In genomic region chr7:73559853-73560190, GRCm38 (mm10) we compare ENCODE assay signal across 9 mouse cellular contexts. TPM values are rescaled to one million over a fixed set of nuclear protein-coding genes. Genes with fewer than 3 reads are reported as not detected.
DNase-seq lines count a peak whose midpoint lies in the region; ATAC-seq and TF ChIP-seq lines count a peak whose summit lies in the region.
"Had no signal": no experiment of that assay in that cellular context is flagged by ENCODE, and none has a peak within 500 bp of the region (broad histone marks: within the 10 kb centered on the region; RNA-seq: fewer than 3 reads in every experiment).

No protein-coding gene starts in this region.

- no peaks in the 10 kb centered on the region for H3K9me3 ChIP-seq in lung, embryonic 14.5 days (ENCODE audit: low read depth, low read length)
- H3K9me3 ChIP-seq in forebrain, embryonic 11.5 days (ENCODE audit: control insufficient read depth, low read length) = no peaks in the 10 kb centered on the region
- no peaks in the 10 kb centered on the region for H3K9me3 ChIP-seq in limb, embryonic 12.5 days

- H3K27ac ChIP-seq in lung, embryonic 14.5 days (ENCODE audit: low read depth) = peak overlapping the region; percentile 100
- no peak overlapping the region for H3K27ac ChIP-seq in forebrain, embryonic 11.5 days (ENCODE audit: low read depth, low read length)
- peak overlapping the region; percentile 100; the same call in 1 of the 2 replicates for H3K27ac ChIP-seq in limb, embryonic 12.5 days
- H3K27ac ChIP-seq in small intestine, adult 2 months (ENCODE audit: insufficient read depth, low read depth, low read length) = peak overlapping the region; percentile 96

- peak overlapping the region; percentile 100 for H3K4me3 ChIP-seq in lung, embryonic 14.5 days (ENCODE audit: low read depth, low read length)
- H3K4me3 ChIP-seq in forebrain, embryonic 11.5 days (ENCODE audit: low read depth, low read length) = no peak overlapping the region
- peak overlapping the region; percentile 100; the same call in 1 of the 2 replicates for H3K4me3 ChIP-seq in limb, embryonic 12.5 days (replicated peaks)
- no peak overlapping the region for H3K4me3 ChIP-seq in small intestine, adult 2 months (ENCODE audit: low read depth, low read length)

- H3K4me2 ChIP-seq in lung, embryonic 14.5 days = peak overlapping the region; percentile 84
- peak overlapping the region; percentile 65; the same call in 1 of the 2 replicates for H3K4me2 ChIP-seq in forebrain, embryonic 11.5 days (ENCODE audit: low read depth, low read length, severe bottlenecking)
- H3K4me2 ChIP-seq in limb, embryonic 12.5 days = peak overlapping the region; percentile 62

- DNase-seq in lung, embryonic 14.5 days = no peak
- no peak for DNase-seq in lung, postnatal 25 days (ENCODE audit: low spot score)
- no peak for DNase-seq in forebrain, embryonic 11.5 days (ENCODE audit: low spot score)
- DNase-seq in spleen, postnatal 36 days (ENCODE audit: low spot score in 2 of 2) = no peak
- no peak for DNase-seq in layer of hippocampus, postnatal 36 days
- no peak for DNase-seq in ovary, postnatal 14 days (ENCODE audit: low spot score)
- DNase-seq: adrenal gland, adult 8-10 months had no signal

- H3K36me3 ChIP-seq in lung, embryonic 14.5 days (ENCODE audit: insufficient read depth) = no peaks in the 10 kb centered on the region
- no peaks in the 10 kb centered on the region for H3K36me3 ChIP-seq in forebrain, embryonic 11.5 days (ENCODE audit: control insufficient read depth, insufficient read depth, low read length)
- H3K36me3 ChIP-seq in limb, embryonic 12.5 days = no peaks in the 10 kb centered on the region
- peaks cover 2% of the 10 kb centered on the region; the same call in 1 of the 2 replicates for H3K36me3 ChIP-seq in small intestine, adult 2 months (ENCODE audit: control insufficient read depth, insufficient read depth, low read length)

- peak overlapping the region; percentile 85 for H3K9ac ChIP-seq in lung, embryonic 14.5 days
- H3K9ac ChIP-seq in forebrain, embryonic 11.5 days (ENCODE audit: low read length) = no peak overlapping the region; the same call in 1 of the 2 replicates
- H3K9ac ChIP-seq in limb, embryonic 12.5 days (replicated peaks) = 0 out of 2 replicates have a peak overlapping the region, but pooled peaks have one; percentile 76

- no peak for TF ChIP-seq CTCF in lung, embryonic 14.5 days (IDR thresholded peaks at IDR 0.05; ENCODE audit: low read depth)
- TF ChIP-seq CTCF in small intestine, adult 2 months (IDR thresholded peaks at IDR 0.05; ENCODE audit: extremely low read depth, insufficient read length, insufficient replicate concordance, low read depth, low read length) = no peak

- peaks cover 7% of the 10 kb centered on the region for H3K4me1 ChIP-seq in lung, embryonic 14.5 days (ENCODE audit: insufficient read depth)
- peaks cover 4% of the 10 kb centered on the region; the same call in 1 of the 2 replicates for H3K4me1 ChIP-seq in forebrain, embryonic 11.5 days (replicated peaks; ENCODE audit: control insufficient read depth, insufficient read depth, low read length)
- peaks cover 13% of the 10 kb centered on the region for H3K4me1 ChIP-seq in limb, embryonic 12.5 days (replicated peaks)
- peaks cover 7% of the 10 kb centered on the region; the same call in 1 of the 2 replicates for H3K4me1 ChIP-seq in small intestine, adult 2 months (ENCODE audit: control insufficient read depth, insufficient read depth, insufficient read length, low read length)

- H3K27me3 ChIP-seq in lung, embryonic 14.5 days (ENCODE audit: insufficient read depth, low read length) = no peaks in the 10 kb centered on the region
- H3K27me3 ChIP-seq in forebrain, embryonic 11.5 days (ENCODE audit: control insufficient read depth, insufficient read depth, low read length) = no peaks in the 10 kb centered on the region
- H3K27me3 ChIP-seq in limb, embryonic 12.5 days = no peaks in the 10 kb centered on the region
- H3K27me3 ChIP-seq in small intestine, adult 2 months (ENCODE audit: control insufficient read depth, insufficient read depth, low read length) = no peaks in the 10 kb centered on the region

- 68% methylated on average over 6 of the region's 6 CpGs for WGBS in lung, embryonic 14.5 days
- WGBS in forebrain, embryonic 11.5 days = 90% methylated on average over 6 of the region's 6 CpGs
- WGBS in limb, embryonic 12.5 days = 85% methylated on average over 6 of the region's 6 CpGs
- WGBS in small intestine, adult 2 months = 61% methylated on average over 6 of the region's 6 CpGs

- no peak for TF ChIP-seq POLR2A in small intestine, adult 2 months (IDR thresholded peaks at IDR 0.05; ENCODE audit: low read depth, low read length)

- no peak for ATAC-seq in lung, embryonic 14.5 days (ENCODE audit: insufficient read depth)
- ATAC-seq in forebrain, embryonic 11.5 days (replicated peaks; ENCODE audit: low FRiP score) = no peak
- no peak for ATAC-seq in limb, embryonic 12.5 days (ENCODE audit: insufficient number of reproducible peaks, insufficient read depth, low FRiP score, low TSS enrichment, low read depth)

RNA-seq across cellular contexts. Expression of gene Chd2, which starts 18.2 kb away (rescaled TPM):
- 58.7 and 62.1 TPM in 2 replicates for polyA plus RNA-seq in lung, embryonic 14.5 days (2014; fragmentation: Nextera tagmentation; extraction: Ambion mirVana)
- polyA plus RNA-seq in forebrain, embryonic 11.5 days (2014; fragmentation: Nextera tagmentation; extraction: Ambion mirVana) = 61.0 and 66.1 TPM in 2 replicates
- 66.8 and 70.3 TPM in 2 replicates for polyA plus RNA-seq in limb, embryonic 12.5 days (2016; fragmentation: Nextera tagmentation; extraction: Ambion mirVana)
- 12.3 and 28.0 TPM in 2 replicates for polyA plus RNA-seq in small intestine, adult 2 months (2012; rRNA removed)
- 10 to 100 TPM; 46.4 to 61.7 TPM for total RNA-seq in layer of hippocampus, postnatal 36 days (2021)

Comparison
In these comparisons a context has a peak if more than half of its experiments do, and no peak if none do; other contexts are left out.
1. H3K4me3 ChIP-seq: peak in lung, embryonic 14.5 days (single experiment) and limb, embryonic 12.5 days (single experiment); none in forebrain, embryonic 11.5 days (single experiment) and small intestine, adult 2 months (single experiment).
2. Peak in every context shown above with its lines, with median percentiles within 50 percentile points of each other: H3K4me2 ChIP-seq.